Mouse (Mus musculus): ENCODE measurements around the gene Acap3.

The Acap3 gene

GRCm38 (mm10) chr4:155883587-155883986 lies 8.0 kb upstream of the Acap3 start:
- in situ Hi-C loops (cut with MboI; ENCODE audit: low sequenced_read_pairs): no loop called here

GRCm38 (mm10) chr4:155886330-155886729 lies 5.3 kb upstream of the Acap3 start:
- in situ Hi-C loops (cut with MboI; ENCODE audit: low sequenced_read_pairs): no loop called here

- in situ Hi-C loops (cut with MboI; ENCODE audit: low sequenced_read_pairs): no loop called here
These were observed 3.9 kb upstream of the Acap3 start for GRCm38 (mm10) chr4:155887674-155888073.

- in situ Hi-C loops (cut with MboI; ENCODE audit: low sequenced_read_pairs): no loop called here
These were observed 3.4 kb upstream of the Acap3 start for GRCm38 (mm10) chr4:155888181-155888580.

GRCm38 (mm10) chr4:155889316-155889715 lies 2.3 kb upstream of the Acap3 start:
- in situ Hi-C loops (cut with MboI; ENCODE audit: low sequenced_read_pairs): no loop called here

GRCm38 (mm10) chr4:155891011-155891471 lies 581 bp upstream of the Acap3 start:
- in situ Hi-C loops (cut with MboI; ENCODE audit: low sequenced_read_pairs): no loop called here

- in situ Hi-C loops (cut with MboI; ENCODE audit: low sequenced_read_pairs): no loop called here
These were observed 395 bp downstream of the Acap3 start for GRCm38 (mm10) chr4:155892017-155892416.

GRCm38 (mm10) chr4:155892438-155893211 lies 1.0 kb downstream of the Acap3 start:
- in situ Hi-C loops (cut with MboI; ENCODE audit: low sequenced_read_pairs): no loop called here

- in situ Hi-C loops (cut with MboI; ENCODE audit: low sequenced_read_pairs): no loop called here
These were observed 1.6 kb downstream of the Acap3 start for GRCm38 (mm10) chr4:155893212-155893690.

- in situ Hi-C loops (cut with MboI; ENCODE audit: low sequenced_read_pairs): no loop called here
These were observed 2.8 kb downstream of the Acap3 start for GRCm38 (mm10) chr4:155894311-155894881.

GRCm38 (mm10) chr4:155895216-155895615 lies 3.6 kb downstream of the Acap3 start:
- in situ Hi-C loops (cut with MboI; ENCODE audit: low sequenced_read_pairs): no loop called here

- in situ Hi-C loops (cut with MboI; ENCODE audit: low sequenced_read_pairs): no loop called here
These were observed 4.2 kb downstream of the Acap3 start for GRCm38 (mm10) chr4:155895826-155896225.

- in situ Hi-C loops (cut with MboI; ENCODE audit: low sequenced_read_pairs): no loop called here
These were observed 4.8 kb downstream of the Acap3 start for GRCm38 (mm10) chr4:155896461-155896860.

- in situ Hi-C loops (cut with MboI; ENCODE audit: low sequenced_read_pairs): no loop called here
These were observed 6.7 kb downstream of the Acap3 start for GRCm38 (mm10) chr4:155898318-155898717.

GRCm38 (mm10) chr4:155899355-155899754 lies 7.7 kb downstream of the Acap3 start:
- in situ Hi-C loops (cut with MboI; ENCODE audit: low sequenced_read_pairs): no loop called here

- in situ Hi-C loops (cut with MboI; ENCODE audit: low sequenced_read_pairs): no loop called here
These were observed 9.6 kb downstream of the Acap3 start for GRCm38 (mm10) chr4:155901205-155901604.

GRCm38 (mm10) chr4:155903246-155903645 lies 11.6 kb downstream of the Acap3 start:
- in situ Hi-C loops (cut with MboI; ENCODE audit: low sequenced_read_pairs): no loop called here

- in situ Hi-C loops (cut with MboI; ENCODE audit: low sequenced_read_pairs): no loop called here
These were observed 12.9 kb downstream of the Acap3 start for GRCm38 (mm10) chr4:155904318-155905102.

GRCm38 (mm10) chr4:155905634-155906033 lies 14.0 kb downstream of the Acap3 start:
- in situ Hi-C loops (cut with MboI; ENCODE audit: low sequenced_read_pairs): no loop called here

- in situ Hi-C loops (cut with MboI; ENCODE audit: low sequenced_read_pairs): no loop called here
These were observed 14.5 kb downstream of the Acap3 start for GRCm38 (mm10) chr4:155906125-155906524.

GRCm38 (mm10) chr4:155907003-155907402 lies 15.4 kb downstream of the Acap3 start:
- in situ Hi-C loops (cut with MboI; ENCODE audit: low sequenced_read_pairs): no loop called here
